In the genomic region with DNA sequence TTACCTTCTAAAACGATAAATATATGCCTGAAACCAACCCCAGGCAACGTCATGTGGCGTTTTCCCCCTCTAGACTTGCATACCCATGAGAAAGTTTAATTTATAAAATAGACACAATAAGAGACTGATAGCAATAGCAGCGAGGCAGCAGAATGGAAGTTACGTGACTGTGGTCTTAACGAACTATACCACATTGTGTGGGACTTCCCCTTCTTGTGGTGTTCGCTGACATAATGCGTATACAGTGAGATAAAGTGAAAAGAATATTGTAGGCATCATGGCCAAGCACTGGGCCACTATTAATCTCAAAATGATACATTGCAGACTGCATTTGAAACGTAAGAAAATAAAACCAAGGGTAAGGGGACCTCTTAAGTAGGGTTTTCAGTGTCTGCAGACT, we compare ENCODE assay signal across 9 mouse cellular contexts.
DNase-seq lines count a peak whose midpoint lies in the region; ATAC-seq and TF ChIP-seq lines count a peak whose summit lies in the region.
"Had no signal": no experiment of that assay in that cellular context is flagged by ENCODE, and none has a peak within 500 bp of the region (broad histone marks: within the 10 kb centered on the region; RNA-seq: fewer than 3 reads in every experiment).

No protein-coding gene starts in this region.

- peaks cover 22% of the 10 kb centered on the region for H3K4me1 ChIP-seq in kidney, embryonic 15.5 days
- H3K4me1 ChIP-seq in kidney, embryonic 16.5 days (ENCODE audit: insufficient read depth, low read length), result peaks cover 15% of the 10 kb centered on the region
- H3K4me1 ChIP-seq in hindbrain, postnatal 0 days (ENCODE audit: insufficient read depth, low read length), result no peaks in the 10 kb centered on the region; the same call in 1 of the 2 replicates

- no peak for DNase-seq in hindbrain, postnatal 0 days (ENCODE audit: low spot score)
- DNase-seq in natural killer cell, adult 2 months (ENCODE audit: low spot score in 2 of 2), result peak; percentile 25 to 46
- no peak for DNase-seq in urinary bladder, postnatal 36 days (ENCODE audit: low spot score in 2 of 2)
- no peak for DNase-seq in c-Kit-positive CD71-positive TER-119-positive erythroid progenitor cells, embryonic 14.5 days (ENCODE audit: low spot score)
- DNase-seq in urinary bladder, postnatal 4 days (ENCODE audit: low spot score in 2 of 2), result no peak
- DNase-seq: cerebellum, adult 8-10 months had no signal

- H3K9ac ChIP-seq in kidney, embryonic 15.5 days, result no peak overlapping the region
- no peak overlapping the region for H3K9ac ChIP-seq in kidney, embryonic 16.5 days (replicated peaks; ENCODE audit: low read length)
- H3K9ac ChIP-seq in hindbrain, postnatal 0 days (replicated peaks; ENCODE audit: low read length), result no peak overlapping the region

- H3K4me2 ChIP-seq in kidney, embryonic 15.5 days, result no peak overlapping the region
- no peak overlapping the region for H3K4me2 ChIP-seq in kidney, embryonic 16.5 days (replicated peaks; ENCODE audit: low read depth, low read length)
- 0 out of 2 replicates have a peak overlapping the region, but pooled peaks have one; percentile 1 for H3K4me2 ChIP-seq in hindbrain, postnatal 0 days (ENCODE audit: low read depth, low read length)

- ATAC-seq in kidney, embryonic 15.5 days (replicated peaks; ENCODE audit: low FRiP score), result no peak
- no peak for ATAC-seq in kidney, embryonic 16.5 days (ENCODE audit: low FRiP score, low TSS enrichment)
- ATAC-seq in activated CD4-positive, CD25-positive, alpha-beta regulatory T cell, adult 4 months, result peak; percentile 97
- ATAC-seq in hindbrain, postnatal 0 days, result no peak

- H3K4me3 ChIP-seq in kidney, embryonic 15.5 days (replicated peaks), result no peak overlapping the region
- H3K4me3 ChIP-seq in kidney, embryonic 16.5 days (ENCODE audit: low read length), result no peak overlapping the region
- no peak overlapping the region for H3K4me3 ChIP-seq in hindbrain, postnatal 0 days (ENCODE audit: low read length)

- H3K9me3 ChIP-seq in kidney, embryonic 15.5 days (replicated peaks), result no peaks in the 10 kb centered on the region
- no peaks in the 10 kb centered on the region for H3K9me3 ChIP-seq in kidney, embryonic 16.5 days (ENCODE audit: low read length)
- no peaks in the 10 kb centered on the region for H3K9me3 ChIP-seq in hindbrain, postnatal 0 days (ENCODE audit: low read length)

- no peaks in the 10 kb centered on the region for H3K27me3 ChIP-seq in kidney, embryonic 15.5 days
- no peaks in the 10 kb centered on the region for H3K27me3 ChIP-seq in kidney, embryonic 16.5 days (ENCODE audit: insufficient read depth, low read length)
- no peaks in the 10 kb centered on the region for H3K27me3 ChIP-seq in hindbrain, postnatal 0 days (ENCODE audit: insufficient read depth, low read length)

- H3K27ac ChIP-seq in kidney, embryonic 15.5 days, result 0 out of 2 replicates have a peak overlapping the region, but pooled peaks have one; percentile 73
- no peak overlapping the region; the same call in 1 of the 2 replicates for H3K27ac ChIP-seq in kidney, embryonic 16.5 days (ENCODE audit: low read length)
- peak overlapping the region; percentile 76 for H3K27ac ChIP-seq in hindbrain, postnatal 0 days

- 68% methylated on average over 9 of the region's 9 CpGs for WGBS in kidney, embryonic 15.5 days
- 75% methylated on average over 9 of the region's 9 CpGs for WGBS in kidney, embryonic 16.5 days
- WGBS in hindbrain, postnatal 0 days, result 64% methylated on average over 9 of the region's 9 CpGs

- no peak for TF ChIP-seq CTCF in hindbrain, postnatal 0 days (IDR thresholded peaks at IDR 0.05; ENCODE audit: low read depth)

- peaks cover 85% of the 10 kb centered on the region for H3K36me3 ChIP-seq in kidney, embryonic 15.5 days
- H3K36me3 ChIP-seq in kidney, embryonic 16.5 days (ENCODE audit: insufficient read depth, low read length), result peaks cover 52% of the 10 kb centered on the region
- H3K36me3 ChIP-seq in hindbrain, postnatal 0 days (ENCODE audit: insufficient read depth, low read length), result peaks cover 39% of the 10 kb centered on the region

Comparison
In these comparisons a context has a peak if more than half of its experiments do, and no peak if none do; other contexts are left out.
1. DNase-seq: peak in natural killer cell, adult 2 months (2 of 2); none in hindbrain, postnatal 0 days (single experiment), urinary bladder, postnatal 36 days (0 of 2), c-Kit-positive CD71-positive TER-119-positive erythroid progenitor cells, embryonic 14.5 days (single experiment) and urinary bladder, postnatal 4 days (0 of 2).